Mouse (Mus musculus) limb, embryonic 10.5 days (tissue): Measurements from ENCODE around the gene Rrm1. TPM values are rescaled to one million over a fixed set of nuclear protein-coding genes. Genes with fewer than 3 reads are reported as not detected.
A peak's percentile ranks its signal among the peaks of the same experiment; 100 is the strongest.
"Not testable (repeated sequence)": the region's sequence is repeated elsewhere in the genome, so short reads cannot be mapped to it uniquely, and the experiment has no call there.

Source experiments
- DNase-seq: peaks from one replicate; pipeline ENCODE4 v3.0.0-alpha.2; 2017; ENCODE audit warnings: low spot score
- H3K27ac ChIP-seq: fragments of 300-500 bp; sonication (generic); 2 replicates; pipeline ENCODE4 v1.5.1; 2016; ENCODE audit warnings: mild to moderate bottlenecking
- H3K27me3 ChIP-seq: fragments of 300-500 bp; sonication (generic); 2 replicates; pipeline ENCODE4 v1.6.1; 2016; ENCODE audit warnings: low read depth, mild to moderate bottlenecking; ENCODE audit not compliant: poor library complexity, severe bottlenecking
- H3K36me3 ChIP-seq: fragments of 300-500 bp; sonication (generic); 2 replicates; pipeline ENCODE4 v1.6.1; 2016; ENCODE audit warnings: mild to moderate bottlenecking, moderate library complexity
- H3K4me1 ChIP-seq: fragments of 300-500 bp; sonication (generic); 2 replicates; pipeline ENCODE4 v1.6.1; 2016
- H3K4me3 ChIP-seq: fragments of 300-500 bp; sonication (generic); 2 replicates; pipeline ENCODE4 v1.5.1; 2016; ENCODE audit warnings: mild to moderate bottlenecking, moderate library complexity
- H3K9me3 ChIP-seq: fragments of 300-500 bp; sonication (generic); replicated peaks from 2 replicates; pipeline ENCODE4 v1.6.1; 2016; ENCODE audit warnings: mild to moderate bottlenecking
- WGBS: fragments of 180-500 bp; shearing (Covaris S2); methylation state at CpG from one replicate; pipeline ENCODE4 v1.1.7; 2016; 5-methylcytosine and 5-hydroxymethylcytosine counted together
- polyA plus RNA-seq: library from polyadenylated mRNA; unstranded; fragments of >200 nt; fragmentation: Nextera tagmentation; extraction: Ambion mirVana; gene quantifications from 2 replicates; pipeline ENCODE4 v1.2.1, GENCODE M21; 2016

The Rrm1 gene
- polyA plus RNA-seq, 1 experiment from 2014 or later, result 280 TPM

- Histone ChIP-seq H3K9me3 (no peaks in the 10 kb centered on the region), H3K27me3 (no peaks in the 10 kb centered on the region), H3K4me3 (no peak overlapping the region), H3K27ac (no peak overlapping the region), H3K36me3 (0 out of 2 replicates have a peak, but pooled peaks cover 4% of the 10 kb centered on the region), H3K4me1 (no peaks in the 10 kb centered on the region)
- 91% methylated on average over 4 of the region's 4 CpGs for WGBS
- DNase-seq, result no peak
These were observed 39.3 kb downstream of the Rrm1 start for GRCm38 (mm10) chr7:102480821-102481220.

- Histone ChIP-seq H3K27ac (no peak within 1 kb of the TSS), H3K9me3 (no peaks in the 10 kb centered on the region), H3K27me3 (no peaks in the 10 kb centered on the region), H3K36me3 (0 out of 2 replicates have a peak, but pooled peaks cover 4% of the 10 kb centered on the region), H3K4me3 (no peak within 1 kb of the TSS), H3K4me1 (no peaks in the 10 kb centered on the region)
- no peak for DNase-seq
- WGBS, result 93% methylated on average over 4 of the region's 4 CpGs
These were observed 40.1 kb downstream of the Rrm1 start, which contains the start of gene Olfr543 for GRCm38 (mm10) chr7:102481579-102481978. TSS of gene Olfr543 (minus strand) at chr7:102481679.

- 91% methylated on average over 2 of the region's 2 CpGs for WGBS
- Histone ChIP-seq H3K4me1 (no peaks in the 10 kb centered on the region), H3K9me3 (no peaks in the 10 kb centered on the region), H3K27me3 (no peaks in the 10 kb centered on the region), H3K4me3 (no peak overlapping the region), H3K36me3 (no peaks in the 10 kb centered on the region), H3K27ac (no peak overlapping the region)
- DNase-seq, result no peak
These were observed 42.2 kb downstream of the Rrm1 start for GRCm38 (mm10) chr7:102483665-102484064.

- not testable (repeated sequence) for H3K36me3 ChIP-seq, H3K27ac ChIP-seq, DNase-seq, H3K4me3 ChIP-seq, H3K9me3 ChIP-seq, H3K4me1 ChIP-seq, H3K27me3 ChIP-seq
- 65% methylated on average over 8 of the region's 8 CpGs for WGBS
These were observed 43.3 kb downstream of the Rrm1 start for GRCm38 (mm10) chr7:102484766-102485165.

- no peak for DNase-seq
- no peaks in the 10 kb centered on the region for H3K9me3 ChIP-seq
- no peak overlapping the region for H3K4me3 ChIP-seq
- H3K27ac ChIP-seq, result no peak overlapping the region
- H3K36me3 ChIP-seq, result no peaks in the 10 kb centered on the region
- H3K27me3 ChIP-seq, result no peaks in the 10 kb centered on the region
- H3K4me1 ChIP-seq, result no peaks in the 10 kb centered on the region
- 81% methylated on average over 1 of the region's 1 CpGs for WGBS
These were observed 44.6 kb downstream of the Rrm1 start for GRCm38 (mm10) chr7:102486105-102486504.

GRCm38 (mm10) chr7:102488161-102488560, 46.7 kb downstream of the Rrm1 start, which contains the start of gene Olfr544:
TSS of gene Olfr544 (minus strand) at chr7:102488313.
- Histone ChIP-seq H3K4me1 (no peaks in the 10 kb centered on the region), H3K4me3 (no peak within 1 kb of the TSS), H3K36me3 (no peaks in the 10 kb centered on the region), H3K27ac (no peak within 1 kb of the TSS), H3K9me3 (no peaks in the 10 kb centered on the region), H3K27me3 (no peaks in the 10 kb centered on the region)
- 72% methylated on average over 1 of the region's 1 CpGs for WGBS
- DNase-seq, result no peak

GRCm38 (mm10) chr7:102494416-102494815, 52.9 kb downstream of the Rrm1 start:
- H3K4me1 ChIP-seq, DNase-seq, H3K27ac ChIP-seq, H3K9me3 ChIP-seq, H3K27me3 ChIP-seq, H3K36me3 ChIP-seq, H3K4me3 ChIP-seq: not testable (repeated sequence)
- 51% methylated on average over 7 of the region's 7 CpGs for WGBS

- Histone ChIP-seq H3K36me3 (no peaks in the 10 kb centered on the region), H3K4me1 (no peaks in the 10 kb centered on the region), H3K27ac (no peak within 1 kb of the TSS), H3K4me3 (no peak within 1 kb of the TSS), H3K9me3 (no peaks in the 10 kb centered on the region), H3K27me3 (no peaks in the 10 kb centered on the region)
- WGBS, result 68% methylated on average over 3 of the region's 3 CpGs
- DNase-seq, result no peak
These were observed 58.0 kb downstream of the Rrm1 start, which contains the start of gene Olfr545 for GRCm38 (mm10) chr7:102499473-102499872. TSS of gene Olfr545 (minus strand) at chr7:102499573.

GRCm38 (mm10) chr7:102501986-102502385, 60.5 kb downstream of the Rrm1 start:
- 76% methylated on average over 5 of the region's 5 CpGs for WGBS
- no peaks in the 10 kb centered on the region for H3K27me3 ChIP-seq
- no peak overlapping the region for H3K27ac ChIP-seq
- H3K9me3 ChIP-seq, result no peaks in the 10 kb centered on the region
- no peak for DNase-seq
- H3K4me1 ChIP-seq, result no peaks in the 10 kb centered on the region
- H3K36me3 ChIP-seq, result no peaks in the 10 kb centered on the region
- no peak overlapping the region for H3K4me3 ChIP-seq

GRCm38 (mm10) chr7:102506848-102507247, 65.4 kb downstream of the Rrm1 start:
- Histone ChIP-seq H3K27me3 (peaks cover 4% of the 10 kb centered on the region), H3K27ac (no peak overlapping the region), H3K4me3 (no peak overlapping the region), H3K36me3 (no peaks in the 10 kb centered on the region), H3K9me3 (no peaks in the 10 kb centered on the region), H3K4me1 (no peaks in the 10 kb centered on the region)
- peak; percentile 78 for DNase-seq
- 45% methylated on average over 3 of the region's 3 CpGs for WGBS

GRCm38 (mm10) chr7:102508066-102508465, 66.6 kb downstream of the Rrm1 start:
- 90% methylated on average over 9 of the region's 9 CpGs for WGBS
- peaks cover 4% of the 10 kb centered on the region; the same call in 1 of the 2 replicates for H3K4me1 ChIP-seq
- DNase-seq, result no peak
- H3K36me3 ChIP-seq, result no peaks in the 10 kb centered on the region
- no peak overlapping the region for H3K4me3 ChIP-seq
- no peak overlapping the region for H3K27ac ChIP-seq
- no peaks in the 10 kb centered on the region for H3K9me3 ChIP-seq
- H3K27me3 ChIP-seq, result peaks cover 15% of the 10 kb centered on the region

- no peaks in the 10 kb centered on the region for H3K36me3 ChIP-seq
- H3K4me1 ChIP-seq, result peaks cover 4% of the 10 kb centered on the region; the same call in 1 of the 2 replicates
- H3K27ac ChIP-seq, result no peak overlapping the region
- no peaks in the 10 kb centered on the region for H3K9me3 ChIP-seq
- peaks cover 18% of the 10 kb centered on the region for H3K27me3 ChIP-seq
- H3K4me3 ChIP-seq, result no peak overlapping the region
- no peak for DNase-seq
- 92% methylated on average over 6 of the region's 6 CpGs for WGBS
These were observed 67.2 kb downstream of the Rrm1 start for GRCm38 (mm10) chr7:102508666-102509065.

GRCm38 (mm10) chr7:102509726-102510125, 68.2 kb downstream of the Rrm1 start:
- Histone ChIP-seq H3K4me3 (no peak overlapping the region), H3K4me1 (peaks cover 4% of the 10 kb centered on the region), H3K9me3 (no peaks in the 10 kb centered on the region), H3K27ac (no peak overlapping the region), H3K27me3 (peaks cover 26% of the 10 kb centered on the region), H3K36me3 (no peaks in the 10 kb centered on the region)
- no peak for DNase-seq
- WGBS, result 80% methylated on average over 7 of the region's 7 CpGs

GRCm38 (mm10) chr7:102511927-102512326, 70.4 kb downstream of the Rrm1 start:
- Histone ChIP-seq H3K9me3 (no peaks in the 10 kb centered on the region), H3K36me3 (no peaks in the 10 kb centered on the region), H3K4me3 (no peak overlapping the region), H3K4me1 (peaks cover 16% of the 10 kb centered on the region), H3K27ac (no peak overlapping the region), H3K27me3 (peaks cover 36% of the 10 kb centered on the region)
- WGBS, result 95% methylated on average over 10 of the region's 10 CpGs
- DNase-seq, result no peak
